ENCODE assay signal across 24 mouse cellular contexts in genomic region chr17:56107736-56108135, GRCm38 (mm10). TPM values are rescaled to one million over a fixed set of nuclear protein-coding genes. Genes with fewer than 3 reads are reported as not detected.
DNase-seq lines count a peak whose midpoint lies in the region; TF ChIP-seq lines count a peak whose summit lies in the region.
"Had no signal": no experiment of that assay in that cellular context is flagged by ENCODE, and none has a peak within 500 bp of the region (broad histone marks: within the 10 kb centered on the region; RNA-seq: fewer than 3 reads in every experiment).

No protein-coding gene starts in this region.

- no peaks in the 10 kb centered on the region for H3K36me3 ChIP-seq in heart, adult 2 months (ENCODE audit: control insufficient read depth, insufficient read depth, low read length)

- H3K4me3 ChIP-seq in heart, adult 2 months, result peak overlapping the region; percentile 46
- H3K4me3 ChIP-seq in layer of hippocampus, adult 2 months, result no peak overlapping the region; the same call in 1 of the 2 replicates
- H3K4me3 ChIP-seq: embryonic facial prominence, embryonic 12.5 days; heart, embryonic 10.5 days; limb, embryonic 10.5 days; limb, embryonic 15.5 days had no signal

- peak overlapping the region; percentile 96 for H3K27ac ChIP-seq in heart, adult 2 months
- H3K27ac ChIP-seq in layer of hippocampus, adult 2 months, result peak overlapping the region; percentile 90
- H3K27ac ChIP-seq: embryonic facial prominence, embryonic 12.5 days; limb, embryonic 10.5 days; limb, embryonic 15.5 days; liver, embryonic 14.5 days had no signal

- intact Hi-C loops in heart, adult 2 months (cut with DNase I), result no loop called here
- intact Hi-C loops in heart, postnatal 10 days (cut with DNase I), result no loop called here

- TF ChIP-seq CTCF in heart, adult 2 months (IDR thresholded peaks at IDR 0.05), result no peak
- TF ChIP-seq CTCF in layer of hippocampus, adult 2 months (conservative IDR thresholded peaks at IDR 0.05), result no peak

- H3K27me3 ChIP-seq in heart, adult 2 months (ENCODE audit: control insufficient read depth, insufficient read depth, low read length), result no peaks in the 10 kb centered on the region
- H3K27me3 ChIP-seq: embryonic facial prominence, embryonic 12.5 days; limb, embryonic 15.5 days had no signal

- DNase-seq in adrenal gland, postnatal 10 days, result peak; percentile 32
- no peak for DNase-seq in adrenal gland, postnatal 36 days
- no peak for DNase-seq in heart, adult 2 months
- DNase-seq in heart, postnatal 10 days, result no peak
- no peak for DNase-seq in layer of hippocampus, adult 2 months (ENCODE audit: low spot score in 2 of 2)
- no peak for DNase-seq in layer of hippocampus, postnatal 25 days (ENCODE audit: extremely low spot score in 1 of 2, low spot score in 1 of 2)
- DNase-seq in adipocyte (ENCODE audit: low spot score), result peak; percentile 58
- no peak for DNase-seq in neural tube, embryonic 10.5 days (ENCODE audit: extremely low spot score, low spot score)
- DNase-seq: cerebellum, adult 8-10 months; cerebellum, postnatal 36 days; embryo, embryonic 11 days; lung, embryonic 14.5 days; lung, postnatal 14 days; thymus, adult 2 months; thymus, postnatal 36 days had no signal

- no peaks in the 10 kb centered on the region for H3K79me2 ChIP-seq in heart, adult 2 months (replicated peaks; ENCODE audit: control insufficient read depth, insufficient read depth, low read length)

- 70% methylated on average over 2 of the region's 2 CpGs for WGBS in heart, adult 2 months

- peaks cover 7% of the 10 kb centered on the region for H3K4me1 ChIP-seq in heart, adult 2 months (ENCODE audit: control insufficient read depth, insufficient read depth, low read length)
- H3K4me1 ChIP-seq: embryonic facial prominence, embryonic 12.5 days; limb, embryonic 15.5 days had no signal

- H3K9ac ChIP-seq in heart, adult 2 months (ENCODE audit: low read depth, low read length), result 0 out of 2 replicates have a peak overlapping the region, but pooled peaks have one; percentile 28
- H3K9ac ChIP-seq: embryonic facial prominence, embryonic 12.5 days; limb, embryonic 15.5 days; liver, embryonic 14.5 days; lung, embryonic 14.5 days had no signal

- TF ChIP-seq EP300 in heart, adult 2 months (IDR thresholded peaks at IDR 0.05; ENCODE audit: insufficient read depth, low read depth, low read length), result no peak

- TF ChIP-seq POLR2A in heart, adult 2 months (IDR thresholded peaks at IDR 0.05; ENCODE audit: insufficient read depth, low read depth, low read length), result no peak

RNA-seq across cellular contexts. Expression of gene Plin4, which starts 1.9 kb away (rescaled TPM):
- 10 to 100 TPM; 75.7 to 89.2 TPM for total RNA-seq in adrenal gland, postnatal 10 days (2021)
- 10 to 100 TPM; 75.1 to 86.5 TPM for total RNA-seq in adrenal gland, postnatal 36 days (2021)
- 100 to 1,000 TPM; 151 to 170 TPM for total RNA-seq in heart, adult 2 months (2021)
- 114 and 167 TPM in 2 replicates for polyA plus RNA-seq in heart, adult 2 months (2012; rRNA removed)
- total RNA-seq in heart, postnatal 10 days (2021), result 100 to 1,000 TPM in 1 of 2 experiments, 10 to 100 TPM in 1; 80.9 to 155 TPM
- 10 to 100 TPM in 1 of 2 experiments, 1 to 10 TPM in 1; 7.5 to 10.1 TPM for total RNA-seq in layer of hippocampus, adult 2 months (2021)
- 1 to 10 TPM in 1 of 2 experiments, under 1 TPM in 1; 0.68 to 2.4 TPM for total RNA-seq in layer of hippocampus, postnatal 25 days (2021)
- polyA plus RNA-seq: G1E had no signal

RNA-seq across cellular contexts. Expression of gene Plin5, which starts 9.7 kb away (rescaled TPM):
- total RNA-seq in adrenal gland, postnatal 10 days (2021), result 100 to 1,000 TPM; 102 to 111 TPM
- total RNA-seq in adrenal gland, postnatal 36 days (2021), result 10 to 100 TPM; 36.7 to 62.1 TPM
- total RNA-seq in heart, adult 2 months (2021), result 100 to 1,000 TPM; 159 to 160 TPM
- polyA plus RNA-seq in heart, adult 2 months (2012; rRNA removed), result 112 and 170 TPM in 2 replicates
- 100 to 1,000 TPM; 126 to 166 TPM for total RNA-seq in heart, postnatal 10 days (2021)
- total RNA-seq in layer of hippocampus, adult 2 months (2021), result under 1 TPM; 0.54 to 0.76 TPM
- total RNA-seq in layer of hippocampus, postnatal 25 days (2021), result under 1 TPM; 0.30 to 0.85 TPM
- total RNA-seq: G1E had no signal
- polyA plus RNA-seq: G1E had no signal

RNA-seq across cellular contexts. Expression of gene Lrg1, which starts 14.1 kb away (rescaled TPM):
- total RNA-seq in adrenal gland, postnatal 10 days (2021), result 10 to 100 TPM; 41.0 to 55.6 TPM
- total RNA-seq in adrenal gland, postnatal 36 days (2021), result 10 to 100 TPM; 15.5 to 31.3 TPM
- total RNA-seq in heart, adult 2 months (2021), result 10 to 100 TPM; 57.0 to 74.6 TPM
- polyA plus RNA-seq in heart, adult 2 months (2012; rRNA removed), result 38.2 and 77.7 TPM in 2 replicates
- 10 to 100 TPM; 12.6 to 25.2 TPM for total RNA-seq in heart, postnatal 10 days (2021)
- total RNA-seq in layer of hippocampus, adult 2 months (2021), result 1 to 10 TPM in 1 of 2 experiments, under 1 TPM in 1; 0.77 to 1.6 TPM
- 1 to 10 TPM; 1.1 to 1.4 TPM for total RNA-seq in layer of hippocampus, postnatal 25 days (2021)
- total RNA-seq: G1E had no signal
- polyA plus RNA-seq: forebrain, embryonic 14.5 days; G1E; heart, embryonic 10.5 days; hindbrain, embryonic 11.5 days; kidney, embryonic 14.5 days had no signal

RNA-seq across cellular contexts. Expression of gene Hdgfl2, which starts 28.3 kb away (rescaled TPM):
- 10 to 100 TPM; 45.3 to 54.0 TPM for total RNA-seq in adrenal gland, postnatal 10 days (2021)
- total RNA-seq in adrenal gland, postnatal 36 days (2021), result 10 to 100 TPM; 59.9 to 62.0 TPM
- 10 to 100 TPM; 32.5 to 35.0 TPM for total RNA-seq in heart, adult 2 months (2021)
- 30.2 and 31.5 TPM in 2 replicates for polyA plus RNA-seq in heart, adult 2 months (2012; rRNA removed)
- 10 to 100 TPM; 38.9 to 42.2 TPM for total RNA-seq in heart, postnatal 10 days (2021)
- total RNA-seq in layer of hippocampus, adult 2 months (2021), result 100 to 1,000 TPM; 122 to 135 TPM
- 100 to 1,000 TPM in 1 of 2 experiments, 10 to 100 TPM in 1; 96.4 to 126 TPM for total RNA-seq in layer of hippocampus, postnatal 25 days (2021)

RNA-seq across cellular contexts. Expression of gene Sema6b, which starts 32.4 kb away (rescaled TPM):
- total RNA-seq in adrenal gland, postnatal 10 days (2021), result 10 to 100 TPM; 13.3 to 14.9 TPM
- total RNA-seq in adrenal gland, postnatal 36 days (2021), result 10 to 100 TPM in 1 of 2 experiments, 1 to 10 TPM in 1; 6.4 to 10.0 TPM
- 10 to 100 TPM in 1 of 2 experiments, 1 to 10 TPM in 1; 8.9 to 12.6 TPM for total RNA-seq in heart, adult 2 months (2021)
- 5.3 and 8.6 TPM in 2 replicates for polyA plus RNA-seq in heart, adult 2 months (2012; rRNA removed)
- 10 to 100 TPM; 11.3 to 13.7 TPM for total RNA-seq in heart, postnatal 10 days (2021)
- total RNA-seq in layer of hippocampus, adult 2 months (2021), result 100 to 1,000 TPM; 125 to 133 TPM
- total RNA-seq in layer of hippocampus, postnatal 25 days (2021), result 100 to 1,000 TPM; 141 to 143 TPM

Comparison
In these comparisons a context has a peak if more than half of its experiments do, and no peak if none do; other contexts are left out.
1. DNase-seq: peak in adrenal gland, postnatal 10 days (single experiment) and adipocyte (single experiment); none in adrenal gland, postnatal 36 days (0 of 2), heart, adult 2 months (0 of 2), heart, postnatal 10 days (0 of 2), layer of hippocampus, adult 2 months (0 of 2), layer of hippocampus, postnatal 25 days (0 of 2) and neural tube, embryonic 10.5 days (single experiment).
2. RNA of gene Plin4, which starts 1.9 kb away (total RNA-seq): 151 to 170 TPM in heart, adult 2 months, 80.9 to 155 TPM in heart, postnatal 10 days, 75.7 to 89.2 TPM in adrenal gland, postnatal 10 days and 75.1 to 86.5 TPM in adrenal gland, postnatal 36 days; 7.5 to 10.1 TPM in layer of hippocampus, adult 2 months and 0.68 to 2.4 TPM in layer of hippocampus, postnatal 25 days; every median in the first group is over 4 times any median in the second.
3. RNA of gene Plin5, which starts 9.7 kb away (total RNA-seq): 126 to 166 TPM in heart, postnatal 10 days, 159 to 160 TPM in heart, adult 2 months, 102 to 111 TPM in adrenal gland, postnatal 10 days and 36.7 to 62.1 TPM in adrenal gland, postnatal 36 days; 0.30 to 0.85 TPM in layer of hippocampus, postnatal 25 days and 0.54 to 0.76 TPM in layer of hippocampus, adult 2 months; every median in the first group is over 10 times any median in the second.
4. RNA of gene Lrg1, which starts 14.1 kb away (total RNA-seq): 57.0 to 74.6 TPM in heart, adult 2 months, 41.0 to 55.6 TPM in adrenal gland, postnatal 10 days, 15.5 to 31.3 TPM in adrenal gland, postnatal 36 days and 12.6 to 25.2 TPM in heart, postnatal 10 days; 0.77 to 1.6 TPM in layer of hippocampus, adult 2 months and 1.1 to 1.4 TPM in layer of hippocampus, postnatal 25 days; every median in the first group is over 4 times any median in the second.